Mouse (Mus musculus): Measurements from ENCODE around the gene Dlg5.

Dlg5 gene

DNA sequence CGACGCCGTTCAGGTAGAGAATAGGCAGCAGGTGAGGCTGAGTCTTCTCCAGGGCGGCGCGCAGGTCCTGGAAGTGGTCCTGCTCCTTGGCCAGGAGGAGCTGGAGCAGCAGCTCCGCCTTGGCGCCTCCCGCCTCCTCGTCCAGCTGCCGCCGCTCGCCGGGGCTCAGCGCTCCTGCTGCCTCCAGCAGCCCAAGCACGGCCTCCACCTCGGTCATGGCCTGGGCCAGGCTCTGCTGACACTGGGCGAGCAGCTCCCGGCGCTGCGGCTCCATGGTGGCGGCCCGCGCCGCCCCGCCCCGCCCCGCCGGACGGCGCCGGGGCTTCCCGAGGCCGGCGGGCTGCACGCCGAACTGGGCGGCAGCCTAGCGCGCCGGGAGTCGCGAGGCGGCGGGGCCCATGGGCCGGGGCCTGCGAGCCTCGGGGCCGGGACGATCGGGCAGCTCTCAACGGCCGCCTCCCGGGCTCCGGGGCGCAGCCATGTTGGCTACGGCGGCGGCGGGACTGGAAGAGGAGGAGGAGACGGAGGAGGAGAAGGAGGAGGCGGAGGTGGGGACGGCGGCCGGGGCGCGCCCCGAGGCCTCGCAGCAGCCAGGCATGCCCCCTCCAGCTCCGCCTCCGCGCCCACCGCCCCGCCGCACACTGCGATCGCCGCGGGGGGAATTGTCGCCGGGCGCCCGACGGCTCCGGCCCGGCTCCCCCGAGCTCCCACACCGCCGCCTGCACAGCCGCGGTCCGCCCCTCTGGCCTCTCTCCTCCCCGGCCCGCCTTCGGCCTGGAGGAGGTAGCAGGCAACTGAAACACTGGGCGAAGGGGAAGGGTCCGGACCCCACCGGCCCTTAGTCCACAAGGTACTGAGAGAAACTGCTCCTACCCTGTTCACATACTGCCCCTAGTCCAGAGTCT, at the start of gene Dlg5:
TSS of gene Dlg5 (minus strand) at position 744 of the 905 bp plus-strand sequence.
- peak; percentile 55 for DNase-seq (ENCODE audit: low spot score)

DNA sequence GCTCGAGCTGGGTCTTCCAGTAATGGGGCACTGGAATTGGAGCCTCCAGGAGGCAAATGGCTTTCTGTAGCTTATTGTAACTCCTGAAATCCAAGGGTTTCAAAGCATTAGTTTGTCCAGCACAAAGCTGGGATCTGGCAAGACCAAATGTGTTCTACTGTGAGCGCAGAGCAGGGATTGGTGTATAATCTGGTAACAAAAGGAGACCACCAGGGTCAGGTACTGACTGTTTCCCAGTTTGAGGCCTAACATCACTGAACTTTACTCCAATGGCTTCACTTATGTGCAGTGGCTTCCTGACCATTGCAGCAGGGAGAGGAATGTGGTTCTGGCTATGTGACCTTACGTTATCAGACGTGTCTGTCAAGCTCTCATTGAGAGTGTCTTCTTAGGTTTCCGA, 47.9 kb upstream of the Dlg5 start:
- DNase-seq (ENCODE audit: low spot score), result no peak

DNA sequence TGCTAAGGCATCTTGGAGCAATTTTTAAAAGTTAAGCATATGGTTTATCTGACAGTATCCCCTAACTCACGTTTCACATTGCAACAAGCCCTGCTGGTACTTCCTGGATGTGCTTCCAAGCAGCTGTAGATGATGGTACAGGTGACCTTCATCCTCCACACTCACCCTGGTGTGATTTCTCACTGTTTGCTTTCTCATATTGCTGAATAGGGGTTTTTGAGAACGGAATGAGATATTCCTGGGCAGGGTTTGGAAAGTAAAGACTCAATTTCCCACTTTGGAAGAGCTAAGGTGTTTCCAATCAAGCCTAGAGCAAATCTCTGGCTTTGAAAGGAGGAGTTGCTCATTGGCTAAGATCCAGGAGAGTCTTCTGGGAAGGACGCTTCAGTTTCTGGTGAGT, 47.2 kb upstream of the Dlg5 start, which contains the start of gene E330034G19Rik:
TSS of gene E330034G19Rik (plus strand) at position 301 of the 400 bp plus-strand sequence.
- no peak for DNase-seq (ENCODE audit: low spot score)

DNA sequence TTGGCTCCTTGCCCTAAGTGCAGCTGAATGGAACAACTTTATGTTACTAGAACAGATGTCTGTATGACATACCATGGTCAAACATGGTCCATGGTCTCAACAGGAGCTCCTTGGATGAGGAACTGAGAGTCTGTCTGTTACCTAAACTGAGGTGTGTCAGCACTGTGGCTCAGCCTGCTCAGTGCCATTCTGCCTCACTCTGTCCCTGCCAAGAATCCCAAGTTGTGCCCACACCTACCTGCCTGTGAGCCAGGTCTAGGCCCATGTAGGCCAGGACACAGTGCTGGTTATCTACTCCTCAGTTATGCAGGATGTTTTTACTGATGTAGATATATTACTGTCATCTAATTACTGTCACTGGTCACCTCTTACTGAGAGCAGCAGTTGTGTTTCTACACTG, 45.0 kb upstream of the Dlg5 start:
- no peak for DNase-seq (ENCODE audit: low spot score)

DNA sequence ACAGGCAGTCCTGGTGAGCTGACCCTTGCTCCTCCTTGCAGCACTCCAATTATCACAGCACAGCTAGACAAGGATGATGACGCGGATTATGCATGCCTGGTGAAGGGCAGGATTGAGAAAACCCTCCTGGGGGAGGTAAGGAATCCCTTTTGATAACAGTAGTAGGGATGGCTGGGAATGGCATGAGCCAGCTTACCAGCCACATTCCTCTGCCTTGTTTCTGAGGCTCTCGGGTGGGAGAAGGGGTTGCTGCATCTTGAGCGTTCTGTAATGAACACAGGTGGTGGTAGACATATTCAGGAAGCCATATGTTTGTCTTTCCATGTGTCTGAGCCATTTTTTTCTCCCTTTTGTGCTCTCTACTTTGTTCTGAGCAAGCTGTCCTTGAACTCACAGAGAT, 40.4 kb upstream of the Dlg5 start:
- DNase-seq (ENCODE audit: low spot score), result no peak

DNA sequence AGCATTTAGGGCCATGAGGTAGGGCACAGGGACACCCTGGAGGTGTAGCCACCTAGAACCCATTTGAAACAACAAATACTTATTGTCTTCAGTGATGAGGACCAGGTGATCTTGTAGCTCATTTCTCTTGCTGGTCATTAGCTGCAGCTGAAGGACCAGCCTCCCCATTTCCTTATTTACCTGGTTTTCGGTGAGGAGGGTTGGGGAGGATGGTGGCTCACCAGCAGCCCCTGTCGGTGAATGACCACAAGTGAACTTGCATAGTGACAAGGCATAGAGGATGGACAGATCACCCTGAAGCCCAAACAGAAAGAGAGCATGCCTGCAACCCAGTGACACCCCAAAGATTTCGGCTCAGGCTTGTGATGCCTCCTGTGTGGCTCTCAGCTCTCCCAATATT, 36.6 kb upstream of the Dlg5 start:
- DNase-seq (ENCODE audit: low spot score), result no peak

DNA sequence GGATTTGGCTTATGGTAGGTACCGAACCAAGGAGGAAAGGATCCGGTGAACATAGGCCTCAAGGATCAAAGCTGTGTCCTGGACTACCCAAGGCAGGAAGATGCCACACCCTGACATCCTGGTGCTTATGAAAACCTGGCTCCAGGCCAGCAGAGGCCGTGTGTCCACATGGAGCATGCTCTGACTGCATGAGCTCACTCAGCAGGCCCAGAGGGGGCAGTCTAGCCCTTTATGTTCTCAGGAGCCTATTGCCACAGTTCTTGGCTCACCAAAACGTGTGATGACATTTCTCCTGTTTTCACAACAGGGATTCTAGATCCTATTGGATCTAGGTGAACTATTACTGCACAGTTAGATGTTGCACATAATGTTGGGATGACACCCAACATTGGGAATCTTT, 35.6 kb upstream of the Dlg5 start:
- DNase-seq (ENCODE audit: low spot score), result no peak

DNA sequence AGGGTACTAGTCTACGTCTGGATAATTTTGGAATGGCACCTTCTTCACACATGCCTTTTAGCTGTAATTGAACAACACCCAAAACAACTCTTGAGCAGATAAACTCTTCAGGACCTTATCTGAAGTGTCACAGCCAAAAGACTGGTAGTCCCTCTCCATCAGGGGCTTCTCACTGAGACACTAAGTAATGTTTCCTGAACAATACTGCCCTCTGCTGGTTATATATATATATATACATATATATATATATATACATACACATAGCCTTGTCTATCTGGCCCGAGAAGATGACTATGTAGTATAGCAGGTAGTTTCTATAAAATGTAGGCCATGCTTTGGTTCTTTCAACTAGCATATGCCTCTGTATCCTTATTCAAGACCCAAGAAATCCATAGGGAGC, 29.8 kb upstream of the Dlg5 start:
- no peak for DNase-seq (ENCODE audit: low spot score)

DNA sequence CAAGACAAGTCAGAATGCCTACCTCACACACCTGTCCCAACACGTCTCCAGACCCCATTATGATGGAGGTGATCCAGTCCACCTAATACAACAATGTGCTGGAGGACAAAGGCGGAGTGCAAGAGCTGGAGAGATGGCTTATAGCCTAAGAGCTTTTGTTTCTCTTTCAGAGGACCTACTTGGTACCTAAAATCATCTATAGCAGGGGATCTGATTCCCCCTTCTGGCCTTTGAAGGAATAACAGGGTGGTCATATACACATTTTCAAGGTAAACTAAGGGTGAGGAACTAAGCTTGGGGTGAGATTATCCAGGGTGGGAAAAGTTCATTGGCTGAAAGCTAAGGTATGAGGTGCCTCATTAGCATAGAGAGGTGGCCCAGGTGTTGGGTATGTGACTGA, 27.9 kb upstream of the Dlg5 start:
- DNase-seq (ENCODE audit: low spot score), result no peak

DNA sequence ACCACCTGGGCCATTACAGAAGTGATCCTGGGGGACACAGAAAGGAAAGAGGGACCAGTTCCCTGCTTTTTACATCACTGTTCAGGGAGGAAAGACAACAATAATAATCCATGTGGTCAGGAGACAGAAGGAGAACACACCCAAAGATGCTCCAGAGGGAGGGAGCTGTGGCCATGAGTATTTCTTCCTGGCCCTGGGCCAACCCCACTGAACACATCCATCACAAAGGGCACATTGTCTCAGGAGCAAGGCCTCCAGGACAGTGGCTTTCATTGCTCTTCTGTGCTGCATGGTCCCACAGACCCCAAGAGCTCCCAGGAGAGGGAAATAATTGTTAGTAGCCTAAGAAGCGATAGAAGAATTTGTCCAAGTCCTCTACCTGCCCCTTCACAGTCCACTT, 23.9 kb upstream of the Dlg5 start:
- no peak for DNase-seq (ENCODE audit: low spot score)

DNA sequence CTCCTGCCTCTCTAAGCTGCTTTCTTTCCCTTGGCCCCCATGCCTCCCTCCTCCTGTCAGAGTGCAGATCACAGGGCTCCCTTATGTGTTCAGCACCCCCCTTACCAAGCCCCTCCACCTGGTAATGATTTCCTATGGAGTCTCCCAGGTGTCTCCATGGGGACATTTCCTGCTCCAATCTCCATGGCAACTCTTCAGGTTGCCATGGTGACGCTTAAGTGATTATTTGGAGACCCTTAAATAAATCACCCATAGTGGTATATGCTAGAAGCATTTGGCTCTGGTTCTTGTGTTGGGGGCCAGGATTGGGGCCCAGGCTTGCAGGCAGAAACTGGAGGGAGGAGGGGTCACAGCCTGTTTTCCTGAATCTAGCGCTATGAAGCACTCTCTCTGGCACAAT, 17.2 kb upstream of the Dlg5 start:
- DNase-seq (ENCODE audit: low spot score), result no peak

DNA sequence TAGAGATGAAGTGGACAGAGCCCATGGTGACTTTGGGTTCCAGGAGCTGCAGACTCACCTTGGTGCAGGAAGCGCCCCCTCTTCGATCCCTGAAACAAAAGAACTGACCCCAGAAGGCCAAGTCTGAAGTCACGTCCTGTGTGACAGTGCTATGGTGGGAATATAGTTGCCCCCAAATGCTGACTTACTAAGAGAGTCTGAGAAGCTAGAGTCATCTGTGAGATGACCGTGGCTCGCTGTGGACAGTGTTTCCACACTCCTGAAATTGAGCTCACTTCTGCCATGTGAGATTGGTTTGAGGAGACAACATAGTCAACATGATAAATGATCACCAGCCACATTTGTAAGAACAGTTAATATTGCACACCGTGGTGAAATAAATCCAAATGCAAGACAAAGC, 16.7 kb upstream of the Dlg5 start:
- no peak for DNase-seq (ENCODE audit: low spot score)

DNA sequence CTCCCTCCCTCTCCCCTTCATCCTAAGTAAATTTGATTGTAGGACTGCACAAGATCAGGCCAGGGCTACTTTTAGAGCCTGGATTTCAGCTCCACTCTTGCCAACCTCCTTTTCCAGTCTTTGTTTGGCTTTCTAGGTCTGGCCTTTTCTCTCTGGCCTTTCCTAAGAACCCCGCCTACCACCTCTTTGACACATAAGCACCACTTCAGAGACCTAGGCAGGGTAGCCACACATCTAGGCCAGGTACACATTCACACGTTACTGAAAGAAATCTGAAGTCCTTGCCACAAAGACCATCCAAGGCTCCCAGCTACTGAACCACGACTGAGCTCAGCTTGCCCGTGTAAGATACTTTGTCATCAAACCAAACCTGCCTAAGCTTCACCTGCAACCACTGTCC, 14.7 kb upstream of the Dlg5 start:
- no peak for DNase-seq (ENCODE audit: low spot score)

DNA sequence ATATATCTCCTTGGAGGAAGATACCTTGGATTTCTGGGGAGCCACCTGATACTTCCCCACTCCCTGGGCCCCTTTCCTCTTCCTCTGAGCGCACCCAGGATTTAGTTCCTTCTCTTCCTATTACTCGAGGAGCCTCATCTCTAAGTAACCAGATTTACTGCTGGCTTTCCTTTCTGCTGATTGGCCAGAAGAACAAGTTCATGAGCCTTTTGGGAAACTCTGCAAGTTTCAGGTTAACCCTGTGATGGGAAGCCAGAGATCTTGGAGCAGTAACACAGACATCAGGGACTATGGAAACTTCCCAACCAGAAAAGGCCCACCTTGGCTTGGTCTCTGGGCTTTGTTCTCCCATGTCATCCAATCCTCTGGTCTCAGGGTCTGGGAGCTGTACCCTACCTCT, 10.2 kb upstream of the Dlg5 start:
- no peak for DNase-seq (ENCODE audit: low spot score)

DNA sequence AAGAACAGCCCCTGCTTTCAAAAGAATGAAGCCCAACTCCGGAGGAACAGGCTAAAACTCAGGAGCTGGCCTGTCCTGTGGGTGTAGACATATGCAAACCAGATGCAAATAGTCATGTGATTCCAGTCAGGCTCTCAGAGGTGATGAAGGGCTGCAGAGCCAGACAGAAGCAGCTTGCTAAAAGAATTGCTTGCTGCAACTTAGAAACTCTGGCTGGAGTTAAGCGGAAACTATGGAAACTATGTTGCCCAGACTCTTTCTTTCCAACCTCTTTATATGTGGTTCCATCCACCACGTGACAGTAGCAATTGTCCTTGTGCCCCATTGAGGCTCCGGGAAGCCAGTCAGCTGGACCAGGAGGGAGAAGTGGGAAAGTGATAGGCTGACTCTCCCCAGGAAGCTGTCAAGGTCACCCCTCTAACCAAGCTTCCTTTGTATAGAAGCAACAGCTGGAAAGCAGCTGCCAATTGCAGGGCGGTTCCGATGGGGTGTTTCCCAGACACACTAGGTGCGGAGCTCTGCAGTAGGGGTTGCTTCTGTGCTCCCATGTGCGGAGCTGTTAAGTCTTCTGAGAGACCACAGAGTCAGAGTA, 8.0 kb upstream of the Dlg5 start:
- peak; percentile 26 for DNase-seq (ENCODE audit: low spot score)

DNA sequence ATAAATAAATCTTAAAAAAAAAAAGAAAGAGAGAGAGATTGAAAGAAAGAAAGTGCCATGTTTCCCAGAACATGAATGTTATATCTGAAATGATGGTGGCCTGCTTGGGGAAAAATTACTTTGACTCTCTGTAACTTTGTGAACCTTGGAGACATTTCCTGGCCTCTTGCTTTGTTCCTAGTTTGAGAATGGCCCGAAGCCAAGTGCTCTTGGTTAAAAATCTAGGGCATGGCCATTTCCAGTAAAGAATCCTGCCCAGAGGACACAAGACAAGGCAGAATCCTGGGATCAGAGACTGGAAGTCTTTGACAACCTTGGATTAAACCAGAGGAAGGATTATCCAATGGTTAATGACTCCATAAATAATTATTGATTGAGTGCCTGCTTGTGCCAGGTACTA, 5.6 kb upstream of the Dlg5 start:
- no peak for DNase-seq (ENCODE audit: low spot score)

DNA sequence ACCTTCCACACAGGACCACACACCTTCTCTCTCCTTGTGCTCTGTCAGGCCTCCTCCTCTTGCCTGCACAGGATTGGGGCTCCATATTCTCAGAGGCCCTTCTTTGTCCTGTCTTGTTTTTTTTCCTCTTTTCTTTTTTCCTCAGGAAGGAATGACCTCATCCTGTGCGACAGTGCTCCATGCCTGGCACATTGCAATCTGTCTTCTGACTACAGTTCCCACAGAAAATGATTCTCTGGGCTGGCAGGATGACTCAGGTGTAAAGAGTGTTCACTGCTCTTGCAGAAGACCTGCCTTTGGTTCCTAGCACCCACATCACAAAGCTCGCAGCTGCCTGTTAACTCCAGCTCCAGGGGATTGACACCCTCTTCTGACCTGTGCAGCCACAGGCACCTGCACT, 4.2 kb upstream of the Dlg5 start:
- DNase-seq (ENCODE audit: low spot score), result no peak

DNA sequence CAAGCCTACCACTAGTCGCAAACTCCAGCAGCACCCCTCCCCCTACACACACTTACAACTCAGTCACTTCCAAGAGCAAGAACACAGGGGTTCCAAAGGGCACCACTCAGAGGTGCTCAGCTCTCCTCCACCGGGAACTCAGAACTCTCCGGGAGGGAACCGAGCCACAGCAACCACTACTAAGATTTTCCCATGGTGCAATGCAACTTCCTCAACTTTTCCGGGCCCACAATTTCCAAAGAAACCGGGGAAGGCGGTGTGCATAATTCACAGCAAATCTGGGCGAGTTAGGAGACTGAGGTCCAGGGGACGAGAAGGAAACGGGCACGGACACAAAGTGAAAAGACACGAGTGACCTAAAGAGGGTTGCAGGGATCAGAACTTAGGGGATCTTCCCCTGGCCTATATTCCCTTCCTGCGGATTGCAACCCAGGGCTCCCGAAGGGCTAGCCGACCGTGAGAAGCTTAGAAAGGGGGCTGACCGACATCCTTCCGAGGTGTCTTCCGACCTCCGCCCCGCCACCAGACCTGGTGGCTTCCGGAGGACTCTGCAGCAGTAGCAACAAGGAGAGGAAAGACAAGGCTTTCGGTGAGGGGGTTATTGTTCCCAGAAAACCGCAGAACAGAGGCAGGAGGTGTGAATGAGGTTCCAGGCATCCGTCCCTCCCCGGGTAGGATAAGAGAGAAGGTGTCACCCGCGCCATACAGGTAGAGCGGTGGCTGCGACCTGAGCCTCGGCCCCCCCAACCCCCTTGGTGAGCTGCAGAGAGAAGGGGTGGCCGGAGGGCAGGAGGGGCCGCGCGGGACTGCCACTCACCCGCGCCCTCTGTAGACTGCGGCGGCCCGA, 1.2 kb downstream of the Dlg5 start:
- no peak for DNase-seq (ENCODE audit: low spot score)

DNA sequence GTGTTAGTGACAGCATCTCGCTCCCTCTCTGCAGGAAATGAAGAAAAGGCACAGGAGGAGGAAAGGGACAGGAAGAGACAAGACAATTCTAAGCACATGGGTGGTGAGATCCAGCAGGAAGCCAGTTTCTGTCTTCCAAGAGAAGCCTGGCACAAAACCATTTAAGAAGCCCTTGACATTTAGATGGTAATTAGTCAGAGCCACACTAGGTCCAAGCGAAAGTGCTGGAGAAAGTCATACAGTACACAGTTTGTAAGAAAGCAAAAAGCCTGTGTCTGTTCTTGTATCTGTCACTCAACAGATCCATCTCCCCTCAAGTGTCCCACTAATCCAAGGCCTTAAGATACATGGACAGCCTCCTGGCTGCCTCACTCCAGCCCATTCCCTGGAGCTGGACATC, 3.7 kb downstream of the Dlg5 start:
- DNase-seq (ENCODE audit: low spot score), result no peak

DNA sequence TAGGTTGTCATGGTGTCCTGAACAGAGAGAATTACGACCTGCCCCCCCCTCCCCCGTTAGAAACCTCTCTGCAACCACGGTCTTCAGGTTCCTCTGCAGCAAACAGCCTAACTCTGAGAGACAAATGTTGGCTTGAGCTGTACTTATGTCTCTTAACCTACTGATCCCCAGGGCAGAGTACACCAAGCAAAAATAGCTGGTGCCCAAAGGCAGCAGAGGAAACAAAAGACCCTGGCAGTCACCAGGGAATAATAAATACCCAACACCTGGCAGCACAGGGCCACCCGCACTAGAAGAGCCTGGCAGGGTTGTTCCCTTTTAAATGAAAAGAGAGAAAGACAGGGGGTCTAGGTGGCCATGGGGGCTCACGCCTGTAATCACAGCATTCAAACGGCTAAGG, 4.9 kb downstream of the Dlg5 start:
- no peak for DNase-seq (ENCODE audit: low spot score)

DNA sequence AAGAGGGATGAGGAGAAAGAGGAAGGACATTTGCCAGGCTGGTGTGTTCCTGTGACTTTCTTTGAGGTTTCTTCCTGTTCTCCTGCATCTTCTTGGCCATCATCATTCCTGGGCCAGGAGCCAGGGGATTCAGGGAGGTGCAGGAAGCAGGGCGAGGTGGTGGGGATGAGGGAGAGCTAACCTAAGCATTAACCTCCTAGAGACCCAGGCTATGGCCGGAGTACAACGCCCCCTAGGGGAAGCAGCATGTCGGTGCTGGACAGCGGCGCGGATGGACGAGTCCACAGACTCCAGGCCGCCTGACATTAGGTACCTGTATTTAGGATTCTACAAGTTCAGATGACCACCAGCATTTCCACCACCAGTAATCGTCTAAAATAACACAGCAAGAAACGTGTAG, 6.1 kb downstream of the Dlg5 start:
- DNase-seq (ENCODE audit: low spot score), result no peak

DNA sequence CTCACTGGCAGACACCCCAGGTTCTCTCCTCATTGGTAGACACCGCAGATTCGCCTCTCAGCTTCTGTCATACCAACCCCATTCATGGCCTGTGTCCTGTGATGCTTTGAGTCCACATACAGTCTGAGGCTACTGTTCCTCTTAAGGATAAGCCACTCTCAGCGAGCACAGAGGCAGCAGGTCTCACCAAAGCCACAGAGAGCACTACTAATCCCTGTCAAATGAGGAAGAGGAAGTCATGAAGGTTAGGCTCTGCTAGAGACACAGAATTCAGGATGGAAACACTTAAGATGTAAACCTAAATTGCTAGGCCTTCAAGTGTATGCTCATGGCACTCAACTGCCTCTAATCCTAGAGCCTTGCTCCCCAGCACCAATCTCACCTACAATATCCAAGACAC, 9.8 kb downstream of the Dlg5 start:
- no peak for DNase-seq (ENCODE audit: low spot score)

DNA sequence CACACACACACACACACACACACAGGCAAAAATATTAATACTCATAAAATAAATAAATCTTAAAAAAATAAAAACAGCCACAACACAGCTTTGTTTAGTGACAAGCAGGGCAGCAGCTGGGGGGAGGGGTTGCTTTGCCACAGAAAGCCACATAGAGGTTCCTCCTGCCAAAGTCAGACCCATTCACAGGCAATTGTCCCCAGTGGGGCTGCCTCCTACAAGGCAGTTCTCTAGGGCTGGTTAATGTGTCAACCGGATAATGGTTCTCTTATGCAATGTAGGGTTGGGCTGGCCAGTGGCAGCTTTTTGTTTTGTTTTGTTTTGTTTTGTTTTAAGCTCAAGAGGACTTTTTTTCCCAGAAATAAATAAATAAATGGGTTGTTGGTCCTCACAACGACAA, 11.3 kb downstream of the Dlg5 start:
- no peak for DNase-seq (ENCODE audit: low spot score)

Measured in ovary, adult 18-20 months (tissue).